In the genomic region with DNA sequence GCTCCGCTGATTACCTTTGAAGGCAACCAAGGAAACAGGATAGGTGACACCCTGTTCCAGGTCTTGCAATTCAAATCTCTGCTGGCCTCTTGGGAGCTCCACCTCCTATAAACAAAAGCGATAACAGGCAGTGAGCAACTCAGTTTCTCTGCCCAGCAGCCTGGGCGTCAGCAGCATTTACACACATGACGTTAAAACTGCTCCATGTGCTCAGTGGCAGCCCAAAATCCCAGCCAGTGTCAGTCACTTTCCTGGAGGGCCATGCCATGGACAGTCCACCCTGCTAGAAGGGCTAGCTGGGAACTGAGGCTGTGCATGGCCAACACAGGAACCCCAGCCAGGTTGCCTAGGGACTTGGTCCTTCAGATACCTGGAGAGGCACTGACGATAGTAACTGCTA, we compare ENCODE assay signal across 26 mouse cellular contexts. TPM values are rescaled to one million over a fixed set of nuclear protein-coding genes. Genes with fewer than 3 reads are reported as not detected.
DNase-seq lines count a peak whose midpoint lies in the region; ATAC-seq and TF ChIP-seq lines count a peak whose summit lies in the region.
"Had no signal": no experiment of that assay in that cellular context is flagged by ENCODE, and none has a peak within 500 bp of the region (broad histone marks: within the 10 kb centered on the region; RNA-seq: fewer than 3 reads in every experiment).

No protein-coding gene starts in this region.

- no peak for TF ChIP-seq CTCF in intestine, postnatal 0 days (IDR thresholded peaks at IDR 0.05; ENCODE audit: low read depth)
- no peak for TF ChIP-seq CTCF in lung, postnatal 0 days (IDR thresholded peaks at IDR 0.05)

- DNase-seq in lung, postnatal 0 days (ENCODE audit: low spot score): no peak
- DNase-seq in right cerebral cortex, postnatal 10 days (ENCODE audit: low spot score in 2 of 2): no peak
- DNase-seq: adrenal gland, postnatal 10 days; adrenal gland, postnatal 36 days; B cell, adult 2 months; cerebellum, adult 18-20 months; cerebellum, adult 9-10 months; cerebellum, postnatal 25 days; gastrocnemius, postnatal 25 days; heart, adult 2 months; heart, postnatal 14 days had no signal

- H3K27me3 ChIP-seq in intestine, postnatal 0 days (replicated peaks; ENCODE audit: control insufficient read depth, insufficient read depth, low read length): no peaks in the 10 kb centered on the region
- H3K27me3 ChIP-seq in intestine, embryonic 16.5 days (replicated peaks; ENCODE audit: control insufficient read depth, insufficient read depth, low read length): no peaks in the 10 kb centered on the region
- no peaks in the 10 kb centered on the region for H3K27me3 ChIP-seq in lung, embryonic 16.5 days (ENCODE audit: control insufficient read depth, insufficient read depth, low read depth, low read length)
- H3K27me3 ChIP-seq in lung, postnatal 0 days (replicated peaks; ENCODE audit: insufficient read depth, low read length): no peaks in the 10 kb centered on the region
- H3K27me3 ChIP-seq in stomach, embryonic 15.5 days (replicated peaks): no peaks in the 10 kb centered on the region
- H3K27me3 ChIP-seq: CH12.LX; embryonic facial prominence, embryonic 12.5 days; embryonic facial prominence, embryonic 15.5 days; heart, embryonic 13.5 days; hindbrain, embryonic 12.5 days; hindbrain, embryonic 15.5 days; Patski had no signal

- H3K9ac ChIP-seq in intestine, postnatal 0 days (ENCODE audit: low read depth, low read length): no peak overlapping the region
- H3K9ac ChIP-seq in intestine, embryonic 16.5 days (ENCODE audit: low read depth, low read length): no peak overlapping the region
- H3K9ac ChIP-seq in lung, embryonic 16.5 days (ENCODE audit: low read length): no peak overlapping the region
- no peak overlapping the region for H3K9ac ChIP-seq in lung, postnatal 0 days (replicated peaks; ENCODE audit: low read depth)
- no peak overlapping the region for H3K9ac ChIP-seq in stomach, embryonic 15.5 days
- H3K9ac ChIP-seq: embryonic facial prominence, embryonic 12.5 days; embryonic facial prominence, embryonic 15.5 days; heart, embryonic 13.5 days; hindbrain, embryonic 12.5 days; hindbrain, embryonic 15.5 days had no signal

- ATAC-seq in intestine, postnatal 0 days: no peak
- no peak for ATAC-seq in intestine, embryonic 16.5 days
- peak; percentile 65; the same call in 1 of the 2 replicates for ATAC-seq in lung, embryonic 16.5 days (ENCODE audit: low read depth)
- no peak; the same call in 1 of the 2 replicates for ATAC-seq in lung, postnatal 0 days
- 0 out of 2 replicates have a peak, but pooled peaks have one; percentile 27 for ATAC-seq in stomach, embryonic 15.5 days (ENCODE audit: insufficient read depth, low FRiP score, low read depth)
- ATAC-seq: forebrain, embryonic 14.5 days; Patski had no signal

- 70% methylated on average over 5 of the region's 5 CpGs for WGBS in intestine, postnatal 0 days
- WGBS in intestine, embryonic 16.5 days: 68% methylated on average over 5 of the region's 5 CpGs
- WGBS in lung, embryonic 16.5 days: 68% methylated on average over 5 of the region's 5 CpGs
- WGBS in lung, postnatal 0 days: 70% methylated on average over 5 of the region's 5 CpGs
- WGBS in stomach, embryonic 15.5 days: 76% methylated on average over 5 of the region's 5 CpGs

- TF ChIP-seq EP300 in lung, postnatal 0 days (IDR thresholded peaks at IDR 0.05): no peak

- no peak overlapping the region for H3K4me3 ChIP-seq in intestine, postnatal 0 days (ENCODE audit: low read depth, low read length)
- no peak overlapping the region for H3K4me3 ChIP-seq in intestine, embryonic 16.5 days (ENCODE audit: low read length)
- no peak overlapping the region for H3K4me3 ChIP-seq in lung, embryonic 16.5 days (ENCODE audit: low read length)
- no peak overlapping the region for H3K4me3 ChIP-seq in lung, postnatal 0 days (ENCODE audit: low read depth, low read length)
- no peak overlapping the region for H3K4me3 ChIP-seq in stomach, embryonic 15.5 days (replicated peaks)
- H3K4me3 ChIP-seq: embryonic facial prominence, embryonic 12.5 days; embryonic facial prominence, embryonic 15.5 days; heart, adult 2 months; heart, embryonic 10.5 days; heart, embryonic 13.5 days; hindbrain, embryonic 12.5 days; hindbrain, embryonic 15.5 days had no signal

- H3K9me3 ChIP-seq in intestine, postnatal 0 days (ENCODE audit: control insufficient read depth): no peaks in the 10 kb centered on the region
- no peaks in the 10 kb centered on the region for H3K9me3 ChIP-seq in intestine, embryonic 16.5 days (ENCODE audit: control insufficient read depth, low read length)
- H3K9me3 ChIP-seq in lung, embryonic 16.5 days (ENCODE audit: control insufficient read depth, low read length): no peaks in the 10 kb centered on the region
- H3K9me3 ChIP-seq in lung, postnatal 0 days (ENCODE audit: low read length): no peaks in the 10 kb centered on the region
- no peaks in the 10 kb centered on the region for H3K9me3 ChIP-seq in stomach, embryonic 15.5 days
- H3K9me3 ChIP-seq: embryonic facial prominence, embryonic 12.5 days; embryonic facial prominence, embryonic 15.5 days; G1E; heart, embryonic 10.5 days; heart, embryonic 13.5 days; hindbrain, embryonic 12.5 days; hindbrain, embryonic 15.5 days had no signal

- no peak overlapping the region for H3K4me2 ChIP-seq in intestine, postnatal 0 days (replicated peaks; ENCODE audit: low read depth)
- no peak overlapping the region for H3K4me2 ChIP-seq in intestine, embryonic 16.5 days (ENCODE audit: low read depth, low read length)
- H3K4me2 ChIP-seq in lung, embryonic 16.5 days (ENCODE audit: low read depth, low read length): no peak overlapping the region
- H3K4me2 ChIP-seq in lung, postnatal 0 days (replicated peaks; ENCODE audit: low read depth, low read length): no peak overlapping the region
- H3K4me2 ChIP-seq in stomach, embryonic 15.5 days: no peak overlapping the region
- H3K4me2 ChIP-seq: embryonic facial prominence, embryonic 12.5 days; embryonic facial prominence, embryonic 15.5 days; heart, embryonic 13.5 days; hindbrain, embryonic 12.5 days; hindbrain, embryonic 15.5 days had no signal

- H3K27ac ChIP-seq in intestine, postnatal 0 days (ENCODE audit: low read depth, low read length): 0 out of 2 replicates have a peak overlapping the region, but pooled peaks have one; percentile 7
- H3K27ac ChIP-seq in intestine, embryonic 16.5 days (ENCODE audit: low read length): no peak overlapping the region
- no peak overlapping the region for H3K27ac ChIP-seq in lung, embryonic 16.5 days (ENCODE audit: low read length)
- no peak overlapping the region for H3K27ac ChIP-seq in lung, postnatal 0 days (ENCODE audit: low read length)
- no peak overlapping the region for H3K27ac ChIP-seq in stomach, embryonic 15.5 days
- H3K27ac ChIP-seq: embryonic facial prominence, embryonic 12.5 days; embryonic facial prominence, embryonic 15.5 days; heart, adult 2 months; heart, embryonic 10.5 days; heart, embryonic 13.5 days; hindbrain, embryonic 12.5 days; hindbrain, embryonic 15.5 days had no signal

- no peaks in the 10 kb centered on the region for H3K4me1 ChIP-seq in intestine, postnatal 0 days (replicated peaks; ENCODE audit: control insufficient read depth, insufficient read depth, low read length)
- H3K4me1 ChIP-seq in intestine, embryonic 16.5 days (ENCODE audit: control insufficient read depth, insufficient read depth, low read length): no peaks in the 10 kb centered on the region
- no peaks in the 10 kb centered on the region for H3K4me1 ChIP-seq in lung, embryonic 16.5 days (replicated peaks; ENCODE audit: control insufficient read depth, insufficient read depth, low read length)
- no peaks in the 10 kb centered on the region for H3K4me1 ChIP-seq in lung, postnatal 0 days (ENCODE audit: insufficient read depth, low read depth, low read length)
- H3K4me1 ChIP-seq in stomach, embryonic 15.5 days: no peaks in the 10 kb centered on the region
- H3K4me1 ChIP-seq: embryonic facial prominence, embryonic 15.5 days; heart, embryonic 10.5 days; heart, embryonic 13.5 days; hindbrain, embryonic 12.5 days; hindbrain, embryonic 15.5 days had no signal

- no peaks in the 10 kb centered on the region for H3K36me3 ChIP-seq in intestine, postnatal 0 days (ENCODE audit: control insufficient read depth, insufficient read depth)
- no peaks in the 10 kb centered on the region for H3K36me3 ChIP-seq in intestine, embryonic 16.5 days (ENCODE audit: control insufficient read depth, insufficient read depth, low read length)
- H3K36me3 ChIP-seq in lung, embryonic 16.5 days (ENCODE audit: control insufficient read depth, insufficient read depth, low read length): no peaks in the 10 kb centered on the region
- H3K36me3 ChIP-seq in lung, postnatal 0 days (ENCODE audit: insufficient read depth, low read length): no peaks in the 10 kb centered on the region
- H3K36me3 ChIP-seq in stomach, embryonic 15.5 days: no peaks in the 10 kb centered on the region
- H3K36me3 ChIP-seq: embryonic facial prominence, embryonic 12.5 days; embryonic facial prominence, embryonic 15.5 days; G1E; heart, embryonic 10.5 days; heart, embryonic 13.5 days; hindbrain, embryonic 12.5 days; hindbrain, embryonic 15.5 days had no signal

RNA-seq across cellular contexts. Expression of gene Tnn, which starts 48.0 kb away (rescaled TPM):
- 1.9 and 2.0 TPM in 2 replicates for polyA plus RNA-seq in intestine, postnatal 0 days (2015; fragmentation: Nextera tagmentation; extraction: Ambion mirVana)
- 6.1 and 7.7 TPM in 2 replicates for polyA plus RNA-seq in intestine, embryonic 16.5 days (2015; fragmentation: Nextera tagmentation; extraction: Ambion mirVana)
- polyA plus RNA-seq in lung, embryonic 16.5 days (2015; fragmentation: Nextera tagmentation; extraction: Ambion mirVana): 1.2 and 1.6 TPM in 2 replicates
- polyA plus RNA-seq in lung, postnatal 0 days (2015; fragmentation: Nextera tagmentation; extraction: Ambion mirVana): 1.6 and 2.1 TPM in 2 replicates
- polyA plus RNA-seq in stomach, embryonic 15.5 days (2015; fragmentation: Nextera tagmentation; extraction: Ambion mirVana): 11.3 and 11.6 TPM in 2 replicates
- polyA plus RNA-seq: forebrain, embryonic 11.5 days; G1E; heart, embryonic 10.5 days; heart, embryonic 13.5 days had no signal

Comparison
In these comparisons a context has a peak if more than half of its experiments do, and no peak if none do; other contexts are left out.
1. ATAC-seq: peak in lung, embryonic 16.5 days (single experiment) and stomach, embryonic 15.5 days (single experiment); none in intestine, postnatal 0 days (single experiment), intestine, embryonic 16.5 days (single experiment) and lung, postnatal 0 days (single experiment).